Mouse (Mus musculus) hindbrain, embryonic 11.5 days (tissue): ENCODE measurements around the gene Fam57b. TPM values are rescaled to one million over a fixed set of nuclear protein-coding genes. Genes with fewer than 3 reads are reported as not detected.

Experiments used
- ATAC-seq: fragments of 200-750 bp; cut with Nextera tagmentation; 2 replicates; pipeline ENCODE4 v1.8.0; 2017; ENCODE audit warnings: mild to moderate bottlenecking, moderate TSS enrichment, moderate library complexity; ENCODE audit not compliant: low FRiP score
- DNase-seq: peaks from one replicate; pipeline ENCODE4 v3.0.0-alpha.2; 2015; ENCODE audit warnings: low spot score
- H3K27ac ChIP-seq: fragments of 300-500 bp; sonication (generic); 2 replicates; pipeline ENCODE4 v1.5.1; 2014; ENCODE audit warnings: mild to moderate bottlenecking, low read depth, low read length
- H3K27me3 ChIP-seq: fragments of 300-500 bp; sonication (generic); 2 replicates; pipeline ENCODE4 v1.6.1; 2014; ENCODE audit warnings: mild to moderate bottlenecking, low read length, moderate library complexity, mixed read lengths; ENCODE audit not compliant: control insufficient read depth, insufficient read depth
- H3K36me3 ChIP-seq: fragments of 300-500 bp; sonication (generic); 2 replicates; pipeline ENCODE4 v1.6.1; 2014; ENCODE audit warnings: mild to moderate bottlenecking, low read length, moderate library complexity, mixed read lengths; ENCODE audit not compliant: control insufficient read depth, insufficient read depth
- H3K4me1 ChIP-seq: fragments of 300-500 bp; sonication (generic); replicated peaks from 2 replicates; pipeline ENCODE4 v1.6.1; 2014; ENCODE audit warnings: low read length, mixed read lengths; ENCODE audit not compliant: control insufficient read depth, insufficient read depth
- H3K4me2 ChIP-seq: fragments of 300-500 bp; sonication (generic); replicated peaks from 2 replicates; pipeline ENCODE4 v1.6.1; 2014; ENCODE audit warnings: mild to moderate bottlenecking, low read depth, low read length
- H3K4me3 ChIP-seq: fragments of 300-500 bp; sonication (generic); 2 replicates; pipeline ENCODE4 v1.5.1; 2014; ENCODE audit warnings: low read depth, low read length
- H3K9ac ChIP-seq: fragments of 300-500 bp; sonication (generic); 2 replicates; pipeline ENCODE4 v1.6.1; 2014; ENCODE audit warnings: low read depth, low read length
- H3K9me3 ChIP-seq: fragments of 300-500 bp; sonication (generic); 2 replicates; pipeline ENCODE4 v1.6.1; 2016; ENCODE audit warnings: low read length; ENCODE audit not compliant: control insufficient read depth
- WGBS: fragments of 180-500 bp; shearing (Covaris S2); extraction: QIAGEN DNeasy Blood & Tissue Kit; methylation state at CpG from one replicate; pipeline ENCODE4 v1.1.7; 2014; 5-methylcytosine and 5-hydroxymethylcytosine counted together
- polyA plus RNA-seq: library from polyadenylated mRNA; unstranded; fragments of >200 nt; fragmentation: Nextera tagmentation; extraction: Ambion mirVana; gene quantifications from 2 replicates; pipeline ENCODE4 v1.2.1, GENCODE M21; 2014

The Fam57b gene
- polyA plus RNA-seq, 1 experiment from 2014 or later = 16.3 TPM

- ATAC-seq (no peak), DNase-seq (no peak)
- WGBS = 74% methylated on average over 5 of the region's 5 CpGs
- Histone ChIP-seq H3K36me3 (peaks cover 2% of the 10 kb centered on the region; the same call in 1 of the 2 replicates), H3K27ac (no peak overlapping the region), H3K4me2 (peak overlapping the region; percentile 85; the same call in 1 of the 2 replicates), H3K4me3 (no peak overlapping the region), H3K9me3 (no peaks in the 10 kb centered on the region), H3K9ac (no peak overlapping the region; the same call in 1 of the 2 replicates), H3K4me1 (peaks cover 9% of the 10 kb centered on the region), H3K27me3 (no peaks in the 10 kb centered on the region)
Measured at GRCm38 (mm10) chr7:126809723-126810369, 12.4 kb downstream of the Fam57b start.

- no peak overlapping the region for H3K4me3 ChIP-seq
- no peak for ATAC-seq
- H3K36me3 ChIP-seq = no peaks in the 10 kb centered on the region
- H3K4me2 ChIP-seq = no peak overlapping the region
- H3K9ac ChIP-seq = no peak overlapping the region
- 51% methylated on average over 8 of the region's 8 CpGs for WGBS
- no peaks in the 10 kb centered on the region for H3K9me3 ChIP-seq
- no peak for DNase-seq
- no peaks in the 10 kb centered on the region for H3K4me1 ChIP-seq
- H3K27ac ChIP-seq = no peak overlapping the region
- H3K27me3 ChIP-seq = no peaks in the 10 kb centered on the region
Measured at GRCm38 (mm10) chr7:126815726-126816222, 18.3 kb downstream of the Fam57b start.

- WGBS = 89% methylated on average over 8 of the region's 8 CpGs
- H3K9ac ChIP-seq = no peak overlapping the region
- H3K4me3 ChIP-seq = no peak overlapping the region
- H3K4me2 ChIP-seq = no peak overlapping the region
- no peaks in the 10 kb centered on the region for H3K27me3 ChIP-seq
- H3K4me1 ChIP-seq = no peaks in the 10 kb centered on the region
- no peak for ATAC-seq
- DNase-seq = no peak
- no peaks in the 10 kb centered on the region for H3K36me3 ChIP-seq
- no peaks in the 10 kb centered on the region for H3K9me3 ChIP-seq
- no peak overlapping the region for H3K27ac ChIP-seq
Measured at GRCm38 (mm10) chr7:126816494-126816893, 19.0 kb downstream of the Fam57b start.

DNA sequence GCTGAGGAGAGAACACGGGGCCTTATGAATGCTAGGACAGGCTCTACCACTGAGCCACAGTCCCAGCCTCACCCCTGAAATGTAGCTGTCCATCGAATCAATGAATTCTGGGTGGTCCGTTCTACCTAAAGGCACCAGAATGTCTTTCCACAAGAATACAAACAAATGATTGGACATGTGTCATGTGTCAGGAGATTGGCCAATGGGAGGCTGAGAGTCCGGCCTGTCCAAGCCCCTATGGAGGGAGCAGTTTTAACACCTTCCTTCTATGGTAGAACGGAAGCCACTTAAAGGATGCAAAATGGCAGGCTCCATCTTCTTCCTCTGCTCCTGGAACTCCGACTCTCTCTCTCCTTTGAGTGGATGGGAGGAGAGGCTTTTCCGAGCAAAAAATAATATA, 20.1 kb downstream of the Fam57b start:
- no peak overlapping the region for H3K4me3 ChIP-seq
- ATAC-seq (no peak), DNase-seq (no peak)
- H3K9ac ChIP-seq = no peak overlapping the region
- H3K9me3 ChIP-seq = no peaks in the 10 kb centered on the region
- H3K27ac ChIP-seq = no peak overlapping the region
- no peak overlapping the region for H3K4me2 ChIP-seq
- no peaks in the 10 kb centered on the region for H3K36me3 ChIP-seq
- H3K4me1 ChIP-seq = no peaks in the 10 kb centered on the region; the same call in 1 of the 2 replicates
- H3K27me3 ChIP-seq = no peaks in the 10 kb centered on the region
- 85% methylated on average over 7 of the region's 7 CpGs for whole genome bisulfite sequencing

GRCm38 (mm10) chr7:126818818-126819217, 21.4 kb downstream of the Fam57b start:
- H3K9me3 ChIP-seq = no peaks in the 10 kb centered on the region
- H3K4me1 ChIP-seq = no peaks in the 10 kb centered on the region; the same call in 1 of the 2 replicates
- no peak overlapping the region for H3K27ac ChIP-seq
- H3K36me3 ChIP-seq = no peaks in the 10 kb centered on the region
- no peaks in the 10 kb centered on the region; the same call in 1 of the 2 replicates for H3K27me3 ChIP-seq
- DNase-seq (no peak), ATAC-seq (no peak)
- H3K4me2 ChIP-seq = no peak overlapping the region
- H3K9ac ChIP-seq = no peak overlapping the region
- WGBS = 25% methylated on average over 1 of the region's 1 CpGs
- H3K4me3 ChIP-seq = no peak overlapping the region

DNA sequence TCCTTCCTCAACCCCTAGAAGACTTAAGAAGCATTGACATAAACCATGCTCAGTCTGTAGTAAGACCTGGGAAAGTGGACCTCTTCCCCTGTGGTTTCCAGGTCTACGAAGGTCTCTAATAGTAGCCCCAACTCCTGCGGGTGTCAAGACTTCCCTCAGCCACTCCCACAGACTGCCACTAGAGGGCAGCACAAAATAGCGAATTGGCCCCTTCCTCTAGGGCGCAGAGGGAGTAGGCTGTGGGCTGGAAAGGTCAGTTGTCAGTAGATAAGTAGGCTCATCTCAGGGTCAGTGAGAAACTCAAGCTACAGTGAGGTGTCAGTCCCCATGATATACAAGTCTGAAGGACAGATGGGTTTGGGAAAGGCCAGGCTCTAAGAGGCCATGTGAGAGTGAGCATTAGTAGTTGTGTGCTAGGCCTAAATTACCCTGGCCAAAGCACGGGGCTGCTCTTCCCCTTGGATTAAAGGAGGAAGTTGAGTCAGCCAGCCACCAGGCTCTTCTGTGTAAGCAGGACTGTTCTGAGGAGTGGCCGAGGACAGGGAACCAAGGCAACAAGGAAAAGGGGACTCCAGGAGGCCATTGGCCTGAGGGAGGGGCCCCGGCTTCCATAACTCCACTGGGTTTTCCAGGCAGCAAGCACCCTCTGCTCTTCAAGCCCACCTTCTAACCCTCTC, 24.5 kb downstream of the Fam57b start:
- ATAC-seq = peak; percentile 42; the same call in 1 of the 2 replicates
- DNase-seq = peak; percentile 94
- 27% methylated on average over 7 of the region's 7 CpGs for WGBS
- H3K27ac ChIP-seq = peak overlapping the region; percentile 79
- H3K4me1 ChIP-seq = no peaks in the 10 kb centered on the region; the same call in 1 of the 2 replicates
- no peaks in the 10 kb centered on the region; the same call in 1 of the 2 replicates for H3K27me3 ChIP-seq
- no peak overlapping the region for H3K9ac ChIP-seq
- H3K36me3 ChIP-seq = no peaks in the 10 kb centered on the region
- H3K9me3 ChIP-seq = no peaks in the 10 kb centered on the region
- H3K4me2 ChIP-seq = no peak overlapping the region
- no peak overlapping the region for H3K4me3 ChIP-seq

GRCm38 (mm10) chr7:126822741-126823140, 25.3 kb downstream of the Fam57b start:
- Histone ChIP-seq H3K4me3 (peak overlapping the region; percentile 56), H3K9ac (peak overlapping the region; percentile 76), H3K4me1 (no peaks in the 10 kb centered on the region; the same call in 1 of the 2 replicates), H3K27me3 (no peaks in the 10 kb centered on the region; the same call in 1 of the 2 replicates), H3K9me3 (no peaks in the 10 kb centered on the region), H3K36me3 (no peaks in the 10 kb centered on the region), H3K4me2 (peak overlapping the region; percentile 83), H3K27ac (peak overlapping the region; percentile 79)
- WGBS = 8% methylated on average over 9 of the region's 9 CpGs
- ATAC-seq = peak; percentile 25
- no peak for DNase-seq

DNA sequence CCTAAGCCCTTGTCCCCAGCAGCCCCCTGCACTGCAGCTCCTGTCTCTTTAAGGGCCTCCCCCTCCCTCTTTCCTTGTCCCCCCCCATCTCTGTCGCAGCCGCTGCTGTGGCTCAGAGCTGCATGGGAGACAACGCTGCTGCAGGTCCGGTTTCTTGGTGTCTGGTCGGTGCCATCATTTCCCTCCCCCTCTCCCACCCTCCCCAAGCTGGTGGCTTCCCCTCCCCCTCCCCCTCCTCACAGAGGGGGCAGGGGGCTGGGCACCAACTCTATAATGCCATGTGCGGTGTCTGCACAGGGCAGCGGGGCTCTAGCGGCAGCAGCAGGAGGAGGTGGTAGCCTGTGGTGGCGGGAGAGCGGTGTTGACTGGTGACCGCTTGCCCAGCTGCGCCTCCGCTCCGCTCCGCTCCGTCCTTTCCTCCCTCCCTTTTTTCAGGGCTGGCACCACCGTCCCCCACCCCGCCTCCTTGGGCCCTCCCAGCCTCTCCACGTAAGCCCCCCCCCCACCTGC, 25.8 kb downstream of the Fam57b start:
- H3K4me2 ChIP-seq = peak overlapping the region; percentile 83
- no peaks in the 10 kb centered on the region; the same call in 1 of the 2 replicates for H3K27me3 ChIP-seq
- peak; percentile 82 for ATAC-seq
- no peaks in the 10 kb centered on the region; the same call in 1 of the 2 replicates for H3K4me1 ChIP-seq
- WGBS = 4% methylated on average over 12 of the region's 19 CpGs
- peak overlapping the region; percentile 76 for H3K9ac ChIP-seq
- peak; percentile 62 for DNase-seq
- H3K4me3 ChIP-seq = peak overlapping the region; percentile 56
- H3K36me3 ChIP-seq = no peaks in the 10 kb centered on the region
- no peaks in the 10 kb centered on the region for H3K9me3 ChIP-seq
- H3K27ac ChIP-seq = peak overlapping the region; percentile 79
